Mouse (Mus musculus) urinary bladder, adult 2 months (tissue): Measurements from ENCODE around the gene Zdbf2. TPM values are rescaled to one million over a fixed set of nuclear protein-coding genes. Genes with fewer than 3 reads are reported as not detected.

ENCODE experiments used
- DNase-seq: peaks from one replicate; pipeline ENCODE4 v3.0.0; 2022; ENCODE audit warnings: low spot score
- polyA plus RNA-seq: library from polyadenylated mRNA; depleted of rRNA; stranded (reverse); fragments of >200 nt; gene quantifications from 2 replicates; pipeline ENCODE4 v1.2.3, GENCODE M21; 2012; rRNA removed

Zdbf2 gene
- polyA plus RNA-seq, result 0.23 and 0.31 TPM in 2 replicates

DNA sequence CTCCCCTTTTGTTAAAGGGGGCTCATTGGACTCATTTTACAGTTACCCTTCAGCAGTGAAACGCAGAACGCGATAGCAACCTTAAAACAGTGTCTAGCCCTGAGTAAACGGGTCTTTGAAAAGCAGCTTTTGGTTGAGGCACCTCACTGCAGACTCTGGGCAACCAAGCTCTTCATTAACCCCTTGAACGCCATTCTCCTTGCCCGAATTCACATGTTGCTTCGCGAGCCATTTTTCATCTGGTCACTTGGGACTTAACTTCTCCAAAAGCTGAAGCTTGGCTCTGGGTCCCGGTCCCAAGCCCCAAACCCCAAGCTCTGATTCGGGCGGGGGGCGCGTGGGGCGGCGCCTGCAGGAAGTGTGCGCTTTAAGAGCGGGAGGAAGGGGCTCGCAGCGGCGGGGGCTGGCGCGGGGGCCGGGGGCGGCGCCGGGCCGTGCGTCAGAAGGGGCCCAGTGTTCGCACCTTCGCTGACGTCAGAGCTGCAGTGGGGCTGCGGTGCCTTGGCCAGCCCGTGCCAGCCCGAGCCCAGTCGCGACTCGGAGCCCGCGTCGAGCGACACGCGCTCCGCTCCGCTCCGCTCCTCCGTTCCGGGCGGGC lies at the start of gene Zdbf2:
Gene Zdbf2, plus strand, starts transcription at position 525 of the 598 bp plus-strand sequence.
- DNase-seq, result no peak

DNA sequence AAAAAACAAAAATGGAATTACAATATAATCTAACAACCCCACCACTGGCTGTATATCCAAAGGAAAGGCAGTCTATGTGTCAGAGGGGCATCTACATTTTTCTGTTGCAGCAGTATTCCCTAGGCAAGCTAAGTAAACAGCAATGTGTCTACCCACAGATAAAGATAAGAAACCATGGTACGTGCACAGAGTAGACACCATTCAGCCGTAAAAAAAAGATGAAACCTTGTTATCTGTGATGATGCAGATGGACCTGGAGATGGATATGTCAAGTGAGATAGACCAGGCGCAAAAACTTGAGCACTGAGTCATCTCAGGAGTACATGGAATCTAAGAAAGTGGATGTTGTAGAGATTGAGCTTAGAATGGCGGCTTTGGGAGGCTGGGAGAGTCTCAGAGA lies 48.1 kb upstream of the Zdbf2 start:
- no peak for DNase-seq

DNA sequence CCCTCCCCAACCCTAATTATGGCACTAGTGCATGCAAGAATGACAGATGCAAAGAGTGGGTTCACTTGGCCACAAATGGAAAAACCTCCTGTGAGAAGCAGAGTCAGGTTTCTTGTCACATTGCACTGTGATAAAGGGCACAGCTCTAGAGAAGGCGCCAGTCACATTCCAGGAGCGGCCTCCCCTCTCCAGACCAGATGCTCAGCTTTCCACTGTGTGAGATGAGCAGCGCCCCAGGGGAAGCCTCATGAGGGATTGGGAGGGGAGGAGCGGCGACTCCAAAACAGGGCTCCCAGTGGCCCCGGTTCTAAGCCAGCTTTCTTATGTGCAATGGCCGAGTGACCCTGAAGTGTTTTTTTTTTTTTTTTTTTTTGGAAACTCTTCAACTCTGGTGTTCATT lies 47.2 kb upstream of the Zdbf2 start:
- DNase-seq, result no peak

DNA sequence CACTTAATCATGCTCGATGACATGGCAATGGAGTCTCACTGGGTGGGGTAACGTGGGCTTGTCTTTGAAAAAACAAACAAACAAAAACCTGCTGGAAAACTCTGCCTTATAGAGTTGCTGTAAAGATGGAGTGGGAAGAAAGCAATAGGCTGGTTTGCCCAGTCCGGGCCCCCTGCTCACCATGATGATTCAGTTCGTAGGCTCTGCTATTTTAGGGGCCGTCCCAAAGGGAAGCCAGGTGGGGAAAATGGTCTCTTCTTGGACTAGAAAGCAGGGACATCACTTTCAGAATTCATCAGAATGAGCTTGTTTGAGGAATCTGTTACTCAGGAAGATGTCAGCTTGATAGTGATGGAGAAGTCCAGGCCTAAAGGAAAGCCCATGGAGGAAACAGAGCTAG lies 45.8 kb upstream of the Zdbf2 start:
- DNase-seq, result no peak

DNA sequence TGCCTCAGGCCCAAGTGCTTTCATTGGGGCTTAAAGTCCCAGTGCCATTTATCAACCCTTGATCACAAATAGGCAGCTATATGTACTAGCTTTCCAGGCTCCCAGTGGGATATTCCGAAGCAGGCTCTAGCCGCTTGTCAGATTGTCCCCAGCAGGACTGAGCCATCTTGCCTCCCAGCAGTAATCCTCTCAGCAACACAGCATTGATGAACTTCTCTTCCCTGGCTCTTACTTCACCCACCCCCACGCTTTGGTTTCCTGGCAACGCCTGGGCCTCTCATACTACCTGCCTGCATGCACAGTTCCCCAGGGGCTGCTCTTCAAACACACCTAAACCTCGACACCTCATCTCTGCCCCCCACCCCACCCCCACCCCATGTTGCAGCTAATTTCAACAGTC lies 35.7 kb upstream of the Zdbf2 start:
- no peak for DNase-seq

DNA sequence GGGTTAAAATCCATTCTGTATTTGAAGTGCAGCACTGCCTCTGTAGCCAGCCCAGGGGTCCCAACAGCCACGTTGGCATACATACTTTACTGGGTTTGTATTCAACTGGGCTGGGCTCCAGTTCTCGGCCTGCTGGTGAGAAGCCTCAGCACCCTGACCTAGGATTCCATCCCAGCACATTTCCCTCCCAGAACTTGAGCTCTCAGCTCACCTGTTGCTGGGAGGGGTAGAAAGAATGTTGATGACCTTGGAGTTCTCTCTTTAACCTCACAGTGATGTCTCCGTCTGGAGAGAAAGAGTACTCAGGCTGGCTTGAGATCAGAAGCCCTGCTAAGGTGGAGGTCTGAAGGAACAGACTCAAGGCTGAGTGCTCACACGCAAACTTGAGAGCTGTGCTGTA lies 33.8 kb upstream of the Zdbf2 start:
- DNase-seq, result no peak

DNA sequence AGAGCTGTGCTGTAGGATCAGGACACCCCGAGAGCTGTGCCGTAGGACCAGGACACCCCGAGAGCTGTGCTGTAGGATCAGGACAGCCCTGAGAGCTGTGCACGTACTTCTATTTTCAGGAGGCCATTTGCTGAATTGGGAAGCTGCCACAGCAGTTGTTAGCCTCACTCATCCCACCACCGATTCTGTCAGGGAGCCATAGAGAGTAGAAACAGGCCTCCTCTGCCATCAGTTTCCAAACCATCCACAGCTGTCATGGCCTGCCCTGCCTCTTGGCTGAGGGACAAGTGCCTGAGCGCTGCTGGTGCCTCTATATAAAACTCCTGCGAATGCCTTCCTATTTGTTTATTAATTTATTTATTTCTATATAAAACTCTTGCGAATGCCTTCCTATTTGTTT lies 33.3 kb upstream of the Zdbf2 start:
- DNase-seq, result no peak

DNA sequence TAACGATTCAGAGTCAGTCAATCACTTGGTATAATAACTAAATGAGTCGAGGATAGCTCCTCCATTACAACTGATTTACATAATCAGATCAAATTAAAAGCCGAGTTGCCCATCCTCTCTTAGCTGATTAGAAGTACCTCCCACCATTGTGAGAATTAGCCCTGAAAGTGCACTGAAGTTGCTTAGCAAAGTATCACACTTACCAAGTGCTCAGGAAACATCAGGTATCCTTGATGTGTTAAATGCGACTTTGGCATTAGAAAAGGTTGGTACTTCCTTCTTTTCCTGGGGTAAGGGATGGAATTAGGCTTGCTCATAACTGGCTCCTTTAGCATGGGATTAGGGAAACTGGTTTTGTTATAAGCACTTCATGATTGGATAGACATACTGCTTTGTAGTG lies 29.2 kb upstream of the Zdbf2 start:
- no peak for DNase-seq

DNA sequence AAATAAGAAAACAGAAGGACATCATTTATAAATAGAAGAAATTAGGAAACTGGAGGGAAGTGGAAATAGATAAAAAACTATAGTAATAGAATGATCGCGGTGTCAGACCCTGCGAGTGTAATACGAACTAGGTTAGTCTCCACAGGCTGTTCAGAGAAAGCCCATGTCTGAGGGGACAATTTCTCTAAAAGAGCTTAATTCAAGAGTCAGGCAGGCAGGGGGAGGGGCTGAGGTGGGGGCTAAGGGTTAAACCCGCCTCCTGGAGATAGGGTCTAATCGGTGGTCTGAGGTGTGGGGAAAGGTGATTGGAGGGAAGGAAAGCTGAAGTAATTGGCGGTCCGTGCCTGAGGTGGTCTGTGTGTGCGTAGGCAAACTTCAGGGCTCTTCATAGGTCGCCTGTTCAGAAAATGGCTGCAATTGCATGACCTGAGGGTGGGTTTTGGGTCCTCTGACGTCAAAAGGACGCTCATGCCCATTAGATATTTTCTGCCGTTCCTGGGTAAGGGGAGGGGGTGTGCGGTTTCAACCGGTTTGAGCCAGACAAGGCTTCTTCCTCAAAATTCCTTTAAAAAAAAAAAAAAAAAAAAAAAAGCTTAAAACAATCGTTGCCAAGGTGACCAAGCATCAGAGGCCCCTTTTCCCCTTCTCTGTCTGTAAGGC lies 26.1 kb upstream of the Zdbf2 start:
- DNase-seq, result no peak

DNA sequence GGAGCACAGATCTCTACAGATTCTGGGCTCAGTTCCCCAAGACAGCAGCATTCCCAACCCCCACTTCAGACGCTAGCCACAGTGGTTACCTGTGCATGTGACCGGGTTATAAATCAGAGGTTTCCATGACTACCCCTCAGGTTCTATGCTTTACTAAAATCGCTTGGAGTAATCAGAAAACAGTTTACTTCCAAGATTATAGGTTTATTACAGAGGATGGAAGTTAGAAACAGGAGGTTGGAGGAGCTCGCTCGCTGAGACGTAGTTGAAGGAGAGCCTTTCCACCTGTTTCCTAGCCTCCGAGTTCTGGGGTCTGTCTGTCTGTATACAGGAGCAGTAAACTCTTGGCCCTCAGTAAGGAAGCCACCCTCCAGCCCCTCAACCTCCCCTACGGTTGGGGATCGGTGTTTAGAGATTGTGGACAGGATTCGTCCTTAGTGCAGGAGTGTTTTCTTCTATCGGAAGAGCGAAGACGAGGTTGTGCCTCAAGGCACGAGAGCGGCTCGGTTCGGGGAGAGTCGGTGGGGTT lies 25.2 kb upstream of the Zdbf2 start:
- DNase-seq, result no peak

DNA sequence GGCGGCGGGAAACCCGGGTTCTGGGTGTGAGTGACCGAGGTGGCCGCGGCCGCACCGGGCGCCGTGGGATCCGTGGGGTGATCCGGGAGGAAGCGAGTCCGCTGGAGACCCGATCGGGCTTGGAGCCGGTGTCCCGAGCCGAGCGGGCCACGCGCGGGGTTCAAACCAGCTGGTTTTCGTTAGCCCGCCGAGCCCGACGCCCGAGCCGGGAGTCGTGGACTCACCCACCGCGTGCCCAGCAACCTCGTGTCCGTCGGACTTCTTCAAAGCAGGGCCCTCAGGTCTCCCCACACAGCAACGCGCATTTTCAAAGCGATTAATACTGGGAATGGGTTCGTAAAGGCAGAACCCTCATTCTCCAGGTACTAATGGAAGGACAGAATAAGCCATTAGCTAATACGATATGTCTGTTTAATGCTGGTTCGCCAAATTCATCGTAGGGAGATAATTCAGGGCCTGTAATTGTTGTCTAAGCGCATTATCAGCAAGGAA lies 24.7 kb upstream of the Zdbf2 start:
- DNase-seq, result no peak

DNA sequence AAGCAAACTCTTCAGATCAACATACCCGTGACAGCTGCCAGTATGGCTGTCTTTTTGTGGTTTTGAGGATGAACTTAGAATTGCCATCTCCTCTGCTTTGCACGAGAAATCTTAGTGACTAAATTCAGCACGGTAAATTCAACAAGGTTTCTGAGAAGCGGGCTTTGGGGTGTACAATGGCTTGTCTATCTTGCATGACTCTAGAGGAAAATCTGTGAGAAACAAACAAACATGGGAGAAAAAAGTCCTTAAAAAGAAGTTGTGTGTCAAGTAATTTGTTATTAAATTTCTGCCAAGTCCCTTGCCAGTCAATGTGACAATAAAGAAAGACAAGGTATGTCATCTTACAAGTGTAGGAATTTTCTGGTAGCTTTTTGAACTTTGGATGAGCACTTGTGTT lies 23.8 kb upstream of the Zdbf2 start:
- no peak for DNase-seq

DNA sequence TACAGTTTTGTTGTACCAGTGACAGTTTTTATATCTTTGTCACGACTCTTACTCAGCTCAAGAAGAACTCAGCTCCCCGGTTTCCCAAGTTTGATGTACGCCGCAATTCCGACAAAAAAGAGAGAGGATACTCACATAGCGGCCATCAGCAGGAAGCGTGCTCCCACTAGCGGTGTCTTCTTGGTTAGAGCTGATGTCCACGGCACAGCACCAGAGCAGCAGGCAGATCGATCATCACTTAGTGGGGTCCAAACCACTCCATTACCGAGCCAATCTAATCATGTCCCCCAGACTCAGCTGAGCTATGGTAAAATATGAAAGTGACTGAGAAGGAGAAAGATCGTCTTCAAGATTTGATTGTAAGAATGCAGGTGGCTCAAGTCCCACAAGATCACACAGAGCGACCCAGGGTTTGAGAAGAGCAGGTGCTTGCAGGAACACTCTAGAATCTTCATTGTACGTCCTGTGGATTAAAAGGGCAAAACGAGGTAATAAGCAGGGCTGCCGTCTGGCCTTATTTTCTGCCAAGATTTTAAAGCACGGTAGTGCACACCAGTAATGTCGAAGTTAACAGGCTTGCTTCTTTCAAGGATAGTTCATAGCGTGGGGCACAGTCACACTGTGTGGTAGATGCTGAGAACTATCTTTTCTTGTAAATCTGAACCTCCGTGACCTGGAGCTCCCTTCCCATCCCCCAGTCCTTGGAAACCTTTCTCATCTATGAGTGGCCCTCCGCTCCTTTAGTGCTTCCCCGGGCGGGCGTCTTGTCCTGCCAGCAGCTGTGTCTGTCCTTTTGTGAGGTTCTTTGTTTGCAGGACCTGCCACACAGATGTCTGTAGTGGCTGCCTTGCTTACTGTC lies 20.5 kb upstream of the Zdbf2 start:
- no peak for DNase-seq

DNA sequence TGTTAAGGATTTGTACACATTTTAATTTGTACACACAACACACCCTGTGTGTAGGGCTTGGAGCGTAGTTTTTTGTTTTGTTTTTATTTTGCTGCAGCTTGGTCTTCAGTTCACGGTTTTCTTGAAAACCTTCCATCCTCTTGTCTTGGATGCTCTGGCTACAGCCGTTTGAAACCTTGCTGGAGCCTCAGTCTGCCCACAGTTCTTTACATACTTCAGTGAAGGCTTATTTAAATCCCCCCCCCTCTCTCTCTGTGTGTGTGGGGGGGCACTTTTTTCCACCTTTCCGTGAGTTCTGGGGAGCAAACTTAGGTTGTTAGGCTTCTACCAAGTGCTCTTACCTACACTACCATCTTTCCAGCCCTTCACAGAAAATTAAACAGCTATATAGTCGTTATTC lies 19.8 kb upstream of the Zdbf2 start:
- no peak for DNase-seq

DNA sequence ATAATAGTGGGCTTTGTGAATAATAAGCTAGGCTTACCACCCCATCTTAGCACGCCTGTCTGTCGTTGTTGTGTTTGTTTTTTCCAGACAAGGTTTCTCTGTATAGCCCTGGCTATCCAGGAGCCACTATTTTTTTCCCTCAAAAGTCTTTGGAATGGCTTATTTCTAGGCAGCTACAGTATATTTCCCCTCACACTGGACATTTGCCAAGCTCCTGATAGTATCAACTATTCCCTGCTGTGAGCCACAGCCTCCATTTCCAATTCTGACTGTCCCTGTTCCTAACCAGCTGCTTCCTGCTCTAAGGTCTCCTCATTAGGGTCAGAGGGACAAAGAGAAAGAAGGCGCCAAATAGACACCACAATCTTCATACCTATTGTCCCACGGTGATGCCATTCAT lies 18.0 kb upstream of the Zdbf2 start:
- no peak for DNase-seq

DNA sequence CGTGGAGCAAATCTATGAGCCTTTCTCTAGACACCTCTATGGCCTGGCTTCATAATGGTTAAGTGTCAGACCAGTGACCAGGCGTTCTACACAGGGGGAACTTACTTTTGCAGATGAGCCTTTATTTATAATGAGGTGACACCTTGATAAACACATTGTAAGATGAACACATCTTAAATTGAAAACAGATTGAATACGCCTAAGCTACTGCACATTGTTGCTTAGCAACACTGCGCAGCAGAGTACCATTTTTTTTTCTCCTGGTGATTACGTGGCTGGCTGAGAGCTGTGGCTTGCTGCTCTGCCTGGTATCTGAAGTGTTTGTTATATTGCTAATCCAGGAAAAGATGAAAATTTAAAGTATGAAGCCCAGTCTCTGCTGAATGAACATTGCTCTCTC lies 17.0 kb upstream of the Zdbf2 start:
- no peak for DNase-seq

DNA sequence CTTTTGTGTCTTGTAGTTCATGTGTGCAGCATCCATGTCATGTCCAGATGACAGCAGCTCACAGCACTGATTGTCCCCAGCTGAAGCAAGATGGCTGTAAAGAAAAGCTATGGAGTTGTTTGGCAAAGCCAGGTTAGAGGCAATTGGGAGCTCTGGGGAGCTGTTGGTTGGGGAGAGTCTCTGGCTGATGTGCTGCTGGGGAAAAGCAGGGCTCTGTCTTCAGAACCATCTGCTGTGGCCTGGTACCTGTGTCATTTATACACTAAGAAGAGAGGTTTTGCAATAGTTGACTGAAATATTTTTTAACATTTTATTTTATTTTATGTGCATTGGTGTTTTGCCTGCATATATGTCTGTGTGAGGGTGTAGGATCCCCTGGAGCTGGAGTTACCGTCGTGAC lies 14.6 kb upstream of the Zdbf2 start:
- DNase-seq, result no peak

DNA sequence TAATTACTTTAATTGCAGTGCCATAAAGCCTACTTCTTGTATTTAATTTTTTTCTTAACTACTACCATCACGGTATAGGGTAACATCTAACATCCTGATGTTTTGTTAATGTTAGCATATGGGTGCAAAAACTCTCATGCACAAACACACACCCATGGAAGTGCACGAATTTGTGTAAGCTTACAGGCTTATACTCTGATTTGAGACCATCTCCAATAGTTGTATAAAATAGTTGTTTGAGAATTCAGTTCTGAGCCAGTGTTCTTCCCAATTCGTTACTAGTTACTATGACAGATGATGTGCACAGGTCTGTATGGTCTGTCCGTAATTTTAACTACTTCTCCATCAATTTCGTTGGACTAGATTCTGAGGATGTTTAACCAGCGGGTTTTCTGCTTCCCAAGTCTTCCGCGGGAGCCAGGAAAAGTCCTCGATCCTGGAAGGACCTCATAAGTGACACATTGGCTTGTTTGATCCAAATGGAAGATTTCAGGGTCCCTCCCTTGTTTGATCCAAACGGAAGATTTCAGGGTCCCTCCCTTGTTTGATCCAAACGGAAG lies 13.7 kb upstream of the Zdbf2 start:
- no peak for DNase-seq

DNA sequence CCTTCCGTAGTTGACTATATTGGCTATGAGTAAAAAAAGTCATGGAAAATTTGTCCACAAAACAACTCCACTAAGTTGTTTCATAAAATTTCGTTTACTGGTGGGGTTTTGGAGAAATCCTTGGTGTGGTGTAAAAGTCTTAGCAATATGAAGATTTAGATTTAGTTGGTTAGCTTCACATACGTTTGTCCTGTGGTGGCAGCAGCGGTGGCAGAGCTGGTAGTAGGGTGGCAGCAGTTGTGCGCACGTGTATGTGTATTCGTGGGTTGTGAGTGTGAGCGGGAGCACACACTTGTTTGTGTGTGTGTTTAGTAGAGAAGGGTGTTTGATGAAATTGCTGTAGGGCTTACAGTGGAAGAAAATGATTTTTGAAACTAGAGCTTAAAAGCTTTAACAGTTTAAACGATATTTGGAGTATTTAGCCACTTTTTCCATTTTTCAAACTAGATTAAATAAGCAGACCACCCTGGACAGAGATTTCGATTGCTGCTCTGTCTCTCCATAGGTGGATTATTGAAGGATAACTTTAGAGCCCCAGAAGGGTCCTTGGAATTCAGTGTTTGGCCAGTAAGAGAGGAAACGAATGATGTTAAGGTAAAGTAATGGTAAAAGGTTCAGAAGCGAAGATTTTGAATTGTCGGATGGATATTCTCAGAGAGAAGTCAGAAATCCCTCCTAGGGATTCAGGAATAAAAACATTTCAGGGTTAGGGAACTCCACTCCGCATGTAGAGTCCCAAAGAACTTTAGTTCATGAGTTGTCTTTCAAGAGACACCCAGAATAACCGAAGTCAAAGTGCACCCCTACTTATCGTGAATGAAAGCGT lies 12.9 kb upstream of the Zdbf2 start:
- no peak for DNase-seq

DNA sequence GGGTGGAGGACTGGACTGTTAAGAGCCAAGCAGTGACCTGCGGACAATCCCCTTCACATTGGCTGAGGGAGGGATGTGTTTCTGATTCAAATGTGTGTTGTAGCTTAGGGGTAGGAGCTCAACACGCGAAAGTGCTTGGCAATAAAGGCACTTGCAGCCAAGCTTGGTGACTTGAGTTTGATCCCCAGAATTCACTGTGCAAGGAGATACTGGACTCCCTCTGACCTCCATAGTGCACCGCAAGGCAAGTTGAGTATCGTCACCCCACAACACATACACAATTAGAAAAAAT lies 12.4 kb upstream of the Zdbf2 start:
- no peak for DNase-seq

DNA sequence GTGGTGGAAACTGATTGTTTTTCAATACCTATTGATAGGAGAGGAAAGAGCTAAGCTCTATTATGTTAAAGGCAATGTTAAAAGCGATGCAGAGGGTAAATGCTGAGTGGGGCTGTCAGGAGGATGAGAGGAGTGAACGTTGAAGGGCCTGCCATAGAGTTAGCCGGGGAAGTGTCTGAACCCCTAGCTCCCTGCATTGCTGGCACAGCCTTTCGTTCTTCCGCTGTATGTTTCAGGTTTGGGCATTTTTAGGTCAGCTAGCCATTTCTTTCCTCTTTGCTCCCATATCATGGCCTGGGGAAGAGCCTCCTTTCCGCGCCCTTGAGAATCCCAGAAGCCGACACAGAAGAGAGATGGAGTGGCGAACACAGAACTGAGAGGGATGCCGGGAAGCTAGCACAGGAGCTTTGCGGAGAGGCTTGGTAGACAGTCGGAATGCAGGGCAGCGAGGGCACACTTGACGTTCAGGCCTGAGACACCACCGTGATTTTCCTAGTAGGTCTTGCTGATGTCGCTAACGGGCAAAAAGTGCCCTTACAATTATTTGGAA lies 11.9 kb upstream of the Zdbf2 start:
- no peak for DNase-seq
